Mouse (Mus musculus): ENCODE measurements around the gene Prdm10.

Gene Prdm10

GRCm38 (mm10) chr9:31280366-31281010 is at the start of gene Prdm10:
Gene Prdm10, plus strand, starts transcription at chr9:31280538.
- peak in 1 of 2 experiments; percentile 98 for DNase-seq (ENCODE audit: low spot score in 2 of 2)

GRCm38 (mm10) chr9:31235030-31235429 is 45.3 kb upstream of the Prdm10 start:
- DNase-seq (ENCODE audit: low spot score in 2 of 2), result no peak

- DNase-seq (ENCODE audit: low spot score in 2 of 2), result no peak
Observed at GRCm38 (mm10) chr9:31235489-31235888, 44.8 kb upstream of the Prdm10 start.

GRCm38 (mm10) chr9:31236079-31236478 is 44.3 kb upstream of the Prdm10 start:
- no peak for DNase-seq (ENCODE audit: low spot score in 2 of 2)

- no peak for DNase-seq (ENCODE audit: low spot score in 2 of 2)
Observed at GRCm38 (mm10) chr9:31238526-31238925, 41.8 kb upstream of the Prdm10 start.

GRCm38 (mm10) chr9:31239551-31239950 is 40.8 kb upstream of the Prdm10 start:
- DNase-seq (ENCODE audit: low spot score in 2 of 2), result no peak

- no peak for DNase-seq (ENCODE audit: low spot score in 2 of 2)
Observed at GRCm38 (mm10) chr9:31240522-31241207, 39.7 kb upstream of the Prdm10 start.

- no peak for DNase-seq (ENCODE audit: low spot score in 2 of 2)
Observed at GRCm38 (mm10) chr9:31241208-31241699, 39.1 kb upstream of the Prdm10 start.

- DNase-seq (ENCODE audit: low spot score in 2 of 2), result no peak
Observed at GRCm38 (mm10) chr9:31243306-31243938, 36.9 kb upstream of the Prdm10 start.

GRCm38 (mm10) chr9:31243939-31244333 is 36.4 kb upstream of the Prdm10 start:
- DNase-seq (ENCODE audit: low spot score in 2 of 2), result no peak

- no peak for DNase-seq (ENCODE audit: low spot score in 2 of 2)
Observed at GRCm38 (mm10) chr9:31245006-31245405, 35.3 kb upstream of the Prdm10 start.

GRCm38 (mm10) chr9:31246421-31246820 is 33.9 kb upstream of the Prdm10 start:
- DNase-seq (ENCODE audit: low spot score in 2 of 2), result no peak

GRCm38 (mm10) chr9:31247447-31248220 is 32.7 kb upstream of the Prdm10 start:
- DNase-seq (ENCODE audit: low spot score in 2 of 2), result no peak

- no peak for DNase-seq (ENCODE audit: low spot score in 2 of 2)
Observed at GRCm38 (mm10) chr9:31252182-31252799, 28.0 kb upstream of the Prdm10 start.

- DNase-seq (ENCODE audit: low spot score in 2 of 2), result no peak
Observed at GRCm38 (mm10) chr9:31253311-31253734, 27.0 kb upstream of the Prdm10 start.

- DNase-seq (ENCODE audit: low spot score in 2 of 2), result no peak
Observed at GRCm38 (mm10) chr9:31253866-31254696, 26.3 kb upstream of the Prdm10 start.

GRCm38 (mm10) chr9:31254697-31255004 is 25.7 kb upstream of the Prdm10 start:
- no peak for DNase-seq (ENCODE audit: low spot score in 2 of 2)

GRCm38 (mm10) chr9:31255953-31256352 is 24.4 kb upstream of the Prdm10 start:
- no peak for DNase-seq (ENCODE audit: low spot score in 2 of 2)

- DNase-seq (ENCODE audit: low spot score in 2 of 2), result no peak
Observed at GRCm38 (mm10) chr9:31258237-31258636, 22.1 kb upstream of the Prdm10 start.

- DNase-seq (ENCODE audit: low spot score in 2 of 2), result no peak
Observed at GRCm38 (mm10) chr9:31260219-31260618, 20.1 kb upstream of the Prdm10 start.
